Mouse (Mus musculus): ENCODE results near the gene Spsb2.

DNA sequence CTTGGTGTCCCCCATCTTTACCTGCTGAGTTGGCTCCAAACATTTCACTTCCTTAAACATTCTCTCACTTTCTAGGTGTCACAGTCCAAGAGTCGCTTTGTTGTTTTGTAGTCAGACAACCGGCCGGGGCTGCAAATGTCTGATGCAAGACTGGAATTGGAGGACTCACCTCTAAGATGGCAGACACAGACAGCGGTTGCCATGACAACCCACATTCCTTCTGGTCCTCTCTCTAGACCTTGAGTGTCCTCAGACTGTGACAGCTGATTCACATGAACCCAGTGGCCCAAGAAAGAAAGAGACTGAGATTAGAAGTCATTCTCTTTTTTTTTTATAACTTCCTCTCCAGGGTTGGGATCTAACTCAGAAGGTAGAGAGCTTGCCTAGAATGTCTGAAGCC is 18.9 kb upstream of the Spsb2 start:
- no peak for TF ChIP-seq POLR2A (IDR thresholded peaks at IDR 0.05; ENCODE audit: borderline replicate concordance, extremely low read depth, low read depth, low read length)
- TF ChIP-seq CTCF (IDR thresholded peaks at IDR 0.05; ENCODE audit: insufficient read depth, low read length) = no peak

Measured in lung, adult 2 months (tissue).